ENCODE assay signal across 8 mouse cellular contexts in genomic region chr5:64969861-64970771, GRCm38 (mm10). TPM values are rescaled to one million over a fixed set of nuclear protein-coding genes. Genes with fewer than 3 reads are reported as not detected.
A peak's percentile ranks its signal among the peaks of the same experiment; 100 is the strongest.
DNase-seq lines count a peak whose midpoint lies in the region; ATAC-seq and TF ChIP-seq lines count a peak whose summit lies in the region.

TSS of gene Fam114a1 (plus strand) at chr5:64970071.

- H3K4me1 ChIP-seq in CH12.LX (ENCODE audit: control insufficient read depth in 1 of 2, insufficient read depth in 2 of 2): peaks cover 0 to 7% of the 10 kb centered on the region in 2 experiments; a peak in 2 of 4 replicates
- no peaks in the 10 kb centered on the region; the same call in 1 of the 2 replicates for H3K4me1 ChIP-seq in forebrain, embryonic 11.5 days (replicated peaks; ENCODE audit: control insufficient read depth, insufficient read depth, low read length)

- no peaks in the 10 kb centered on the region for H3K79me2 ChIP-seq in CH12.LX (replicated peaks; ENCODE audit: control insufficient read depth, extremely low read depth, insufficient read depth, poor library complexity, severe bottlenecking)

- no peak within 1 kb of the TSS for H3K27ac ChIP-seq in CH12.LX (ENCODE audit: insufficient read depth, low read depth)
- no peak within 1 kb of the TSS for H3K27ac ChIP-seq in forebrain, embryonic 11.5 days (ENCODE audit: low read depth, low read length)

- H3K36me3 ChIP-seq in CH12.LX (replicated peaks in 1 of 2; ENCODE audit: control insufficient read depth in 1 of 2, insufficient read depth in 1 of 2, low read length in 1 of 2): no peaks in the 10 kb centered on the region
- H3K36me3 ChIP-seq in forebrain, embryonic 11.5 days (ENCODE audit: control insufficient read depth, insufficient read depth, low read length): no peaks in the 10 kb centered on the region

- DNase-seq in CH12.LX (ENCODE audit: extremely low read depth): no peak
- peak; percentile 91 for DNase-seq in adrenal gland, postnatal 14 days
- DNase-seq in forebrain, embryonic 11.5 days (ENCODE audit: low spot score): peak; percentile 83
- peak; percentile 88 to 91 for DNase-seq in heart, postnatal 14 days
- peak; percentile 84 to 91 for DNase-seq in kidney, postnatal 4 days
- DNase-seq in lung, postnatal 4 days: peak; percentile 86 to 92
- DNase-seq in retina, postnatal 1 day: peak; percentile 65
- peak; percentile 76 for DNase-seq in urinary bladder, adult 2 months (ENCODE audit: low spot score)

- H3K4me3 ChIP-seq in CH12.LX (replicated peaks in 1 of 3; ENCODE audit: low read depth in 2 of 3, low read length in 2 of 3, poor library complexity in 1 of 3): peak within 1 kb of the TSS; percentile 66 to 79 (median 70)
- peak within 1 kb of the TSS; percentile 58 for H3K4me3 ChIP-seq in forebrain, embryonic 11.5 days (ENCODE audit: low read depth, low read length)

- ATAC-seq in forebrain, embryonic 11.5 days (replicated peaks; ENCODE audit: low FRiP score): peak; percentile 82

- peak within 1 kb of the TSS; percentile 65 for H3K4me2 ChIP-seq in CH12.LX (ENCODE audit: insufficient read depth, low read depth, poor library complexity, severe bottlenecking)
- peak within 1 kb of the TSS; percentile 91 for H3K4me2 ChIP-seq in forebrain, embryonic 11.5 days (ENCODE audit: low read depth, low read length, severe bottlenecking)

- no peak for TF ChIP-seq RAD21 in CH12.LX (IDR thresholded peaks at IDR 0.05; ENCODE audit: low read depth, low read length)

- TF ChIP-seq EP300 in CH12.LX (IDR thresholded peaks at IDR 0.05; ENCODE audit: low read length): no peak

- under 1% methylated on average over 61 of the region's 68 CpGs for WGBS in forebrain, embryonic 11.5 days

- no peaks in the 10 kb centered on the region for H3K9me3 ChIP-seq in CH12.LX (replicated peaks; ENCODE audit: low read length)
- H3K9me3 ChIP-seq in forebrain, embryonic 11.5 days (ENCODE audit: control insufficient read depth, low read length): no peaks in the 10 kb centered on the region

- TF ChIP-seq CTCF in CH12.LX (conservative IDR thresholded peaks at IDR 0.05 in 1 of 2, IDR thresholded peaks at IDR 0.05 in 1 of 2; ENCODE audit: low read depth in 2 of 2, low read length in 2 of 2): no peak

- H3K9ac ChIP-seq in CH12.LX (ENCODE audit: insufficient read depth, low read depth): peak within 1 kb of the TSS; percentile 17
- H3K9ac ChIP-seq in forebrain, embryonic 11.5 days (ENCODE audit: low read length): peak within 1 kb of the TSS; percentile 71

- intact Hi-C loops in heart, postnatal 14 days (cut with DNase I): loop anchor here (10.0 kb wide), 2 partner anchors 85 to 685 kb away; no protein-coding TSS in a partner anchor

- H3K27me3 ChIP-seq in CH12.LX (replicated peaks): peaks cover 11% of the 10 kb centered on the region
- no peaks in the 10 kb centered on the region for H3K27me3 ChIP-seq in forebrain, embryonic 11.5 days (ENCODE audit: control insufficient read depth, insufficient read depth, low read length)

- TF ChIP-seq POLR2A in CH12.LX (IDR thresholded peaks at IDR 0.05; ENCODE audit: low read depth, low read length): no peak

- dilution Hi-C loops in CH12.LX (cut with MboI; ENCODE audit: extremely low pct_ligation_motif_present, extremely low pct_unique_long_range_greater_than_20kb, low sequenced_read_pairs): no loop called here

- in situ Hi-C loops in CH12.LX (cut with MboI; ENCODE audit: low pct_ligation_motif_present, low pct_unique_long_range_greater_than_20kb, low sequenced_read_pairs): no loop called here

TF ChIP-seq in CH12.LX, 34 proteins besides CTCF, POLR2A, EP300 and RAD21:
- TF ChIP-seq ZKSCAN1 (IDR thresholded peaks at IDR 0.05; ENCODE audit: borderline replicate concordance, low read depth, low read length) (no peak), TBP (conservative IDR thresholded peaks at IDR 0.05; ENCODE audit: low read depth, low read length) (no peak), GABPA (IDR thresholded peaks at IDR 0.05; ENCODE audit: insufficient replicate concordance, low read depth, low read length) (no peak), ZNF384 (IDR thresholded peaks at IDR 0.05; ENCODE audit: low read depth, low read length) (no peak), MYC (IDR thresholded peaks at IDR 0.05; ENCODE audit: low read depth, low read length) (no peak), BHLHE40 (IDR thresholded peaks at IDR 0.05; ENCODE audit: low read depth, low read length) (no peak), ZMIZ1 (IDR thresholded peaks at IDR 0.05; ENCODE audit: low read depth, low read length) (no peak), PAX5 (IDR thresholded peaks at IDR 0.05; ENCODE audit: low read length) (no peak), CHD1 (IDR thresholded peaks at IDR 0.05; ENCODE audit: low read depth, low read length) (no peak), RCOR1 (conservative IDR thresholded peaks at IDR 0.05; ENCODE audit: low read depth, low read length) (no peak), JUND (conservative IDR thresholded peaks at IDR 0.05; ENCODE audit: low read depth, low read length) (no peak), NELFE (IDR thresholded peaks at IDR 0.05; ENCODE audit: low read depth, low read length) (no peak), NRF1 (IDR thresholded peaks at IDR 0.05; ENCODE audit: low read depth, low read length) (no peak), IRF4 (IDR thresholded peaks at IDR 0.05; ENCODE audit: low read depth, low read length) (no peak), MAX (IDR thresholded peaks at IDR 0.05; ENCODE audit: low read length) (no peak), UBTF (IDR thresholded peaks at IDR 0.05; ENCODE audit: low read depth, low read length) (no peak), SMC3 (IDR thresholded peaks at IDR 0.05; ENCODE audit: low read depth, low read length) (no peak), MAZ (IDR thresholded peaks at IDR 0.05; ENCODE audit: low read depth, low read length) (no peak), KAT2A (IDR thresholded peaks at IDR 0.05; ENCODE audit: insufficient replicate concordance, low read length) (no peak), SIN3A (IDR thresholded peaks at IDR 0.05; ENCODE audit: low read length) (no peak)

RNA-seq across cellular contexts. Expression of gene Fam114a1, which starts in this region (rescaled TPM):
- total RNA-seq in CH12.LX (2012; rRNA removed) (0.17 and 0.47 TPM in 2 replicates), CH12.LX (2014; rRNA removed) (0.12 and 0.36 TPM in 2 replicates)
- 0.16 and 0.27 TPM in 2 replicates for polyA plus RNA-seq in CH12.LX (2012; ENCODE audit: insufficient read length, low read depth)
- 24.6 and 27.9 TPM in 2 replicates for total RNA-seq in adrenal gland, postnatal 14 days (2021)
- polyA plus RNA-seq in forebrain, embryonic 11.5 days (2014; fragmentation: Nextera tagmentation; extraction: Ambion mirVana): 14.1 and 16.1 TPM in 2 replicates
- 10 to 100 TPM; 23.5 to 24.8 TPM for total RNA-seq in heart, postnatal 14 days (2021)
- polyA plus RNA-seq in urinary bladder, adult 2 months (2012; rRNA removed): 73.8 and 75.7 TPM in 2 replicates

Comparison
In these comparisons a context has a peak if more than half of its experiments do, and no peak if none do; other contexts are left out.
1. RNA of gene Fam114a1 (total RNA-seq): 23.5 to 24.8 TPM in heart, postnatal 14 days and 24.6 to 27.9 TPM in adrenal gland, postnatal 14 days; 0.12 to 0.47 TPM in CH12.LX; every median in the first group is over 10 times any median in the second.
2. RNA of gene Fam114a1 (polyA plus RNA-seq): 73.8 to 75.7 TPM in urinary bladder, adult 2 months and 14.1 to 16.1 TPM in forebrain, embryonic 11.5 days; 0.16 to 0.27 TPM in CH12.LX; every median in the first group is over 10 times any median in the second.